Mouse (Mus musculus): ENCODE measurements around the gene Fry.

The Fry gene

DNA sequence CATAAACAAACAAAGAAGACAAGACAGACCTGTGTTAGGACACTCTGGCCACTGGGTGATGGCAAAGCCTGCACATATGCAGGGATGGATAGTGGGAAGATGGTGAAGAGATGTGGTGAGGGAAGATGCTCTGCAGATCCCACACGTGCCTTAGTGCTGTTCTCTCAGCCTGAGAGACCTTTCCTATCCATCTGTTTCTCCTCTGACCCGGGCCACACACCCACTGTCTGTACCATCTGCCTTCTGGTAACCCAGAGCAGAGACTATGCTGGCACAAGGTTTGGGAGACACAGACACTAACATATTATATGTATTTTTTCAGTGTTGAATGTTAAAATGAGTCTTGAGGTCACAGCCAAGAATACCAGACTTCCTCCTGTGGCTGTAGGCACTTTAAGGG, 183.7 kb downstream of the Fry start:
- in situ Hi-C loops (cut with MboI; ENCODE audit: unreplicated experiment in 2 of 2), result loop anchor here in 1 of 2 experiments (10.0 kb wide), 1 partner anchor 127 kb away; no protein-coding TSS in a partner anchor

- in situ Hi-C loops (cut with MboI; ENCODE audit: unreplicated experiment in 2 of 2), result loop anchor here in 1 of 2 experiments (10.0 kb wide), 1 partner anchor 128 kb away; no protein-coding TSS in a partner anchor
These were observed 184.6 kb downstream of the Fry start for GRCm38 (mm10) chr5:150302996-150303395.

DNA sequence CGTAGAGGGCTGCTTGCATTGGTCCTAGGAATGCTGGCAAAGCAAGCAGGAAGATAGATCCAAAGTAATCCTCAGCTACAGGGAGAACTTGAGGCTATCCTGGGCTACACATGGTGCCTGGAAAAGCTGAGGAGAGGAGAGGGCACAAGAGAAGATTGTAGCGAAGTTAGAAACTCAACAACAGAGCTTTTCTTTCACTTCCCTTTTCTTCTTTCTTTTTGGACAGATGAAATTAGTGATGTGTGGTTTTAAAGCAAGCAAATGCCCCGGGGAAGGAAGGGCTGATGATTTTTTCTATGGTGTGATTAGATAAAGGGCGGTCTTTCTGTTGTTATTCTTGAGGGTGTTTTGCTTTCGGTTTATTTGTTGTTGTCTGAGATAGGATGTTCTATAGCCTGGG, 188.1 kb downstream of the Fry start:
- in situ Hi-C loops (cut with MboI; ENCODE audit: unreplicated experiment in 2 of 2), result loop anchor here in 1 of 2 experiments (10.0 kb wide), 1 partner anchor 132 kb away; no protein-coding TSS in a partner anchor

GRCm38 (mm10) chr5:150313229-150313628, 194.8 kb downstream of the Fry start:
- in situ Hi-C loops (cut with MboI; ENCODE audit: unreplicated experiment in 2 of 2), result no loop called here

DNA sequence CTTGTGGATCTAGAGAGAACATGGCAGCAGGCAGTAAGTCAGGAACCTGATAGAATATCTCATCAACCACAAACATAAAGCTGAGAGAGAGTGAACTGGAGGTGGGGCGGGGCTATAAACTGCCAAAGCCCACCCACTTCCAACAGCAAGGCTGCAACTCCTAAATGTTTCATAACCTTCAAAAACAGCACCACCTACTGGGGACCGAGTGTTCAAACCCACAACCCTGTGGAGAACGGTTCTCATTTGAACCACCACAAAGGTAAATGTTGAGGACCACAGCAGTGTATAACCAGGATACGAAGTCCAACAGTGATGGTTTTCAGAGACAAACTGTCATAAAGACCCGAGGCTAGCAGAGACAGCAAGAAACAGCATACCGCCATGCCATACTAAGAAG, 196.1 kb downstream of the Fry start:
- in situ Hi-C loops (cut with MboI; ENCODE audit: unreplicated experiment in 2 of 2), result no loop called here

GRCm38 (mm10) chr5:150325411-150325810, 207.0 kb downstream of the Fry start:
- in situ Hi-C loops (cut with MboI; ENCODE audit: unreplicated experiment in 2 of 2), result no loop called here

DNA sequence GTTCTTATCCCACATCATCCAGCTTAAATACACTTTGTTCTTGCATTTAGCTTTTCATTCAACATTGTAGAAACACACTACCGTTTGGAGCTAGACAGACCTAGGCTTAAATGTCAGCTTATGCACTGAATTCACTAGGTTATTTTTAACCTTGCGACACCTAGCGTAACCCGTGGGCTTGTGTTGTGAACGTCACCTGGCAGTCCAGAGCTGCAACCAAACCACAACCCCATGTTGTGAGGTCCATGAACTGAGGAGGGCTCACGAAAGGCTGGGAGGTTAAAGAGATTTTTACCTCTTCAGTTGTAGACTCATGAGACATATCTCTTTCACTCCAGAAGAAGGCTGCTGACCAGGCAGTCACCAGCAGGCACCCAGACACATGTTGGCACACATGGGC, 210.2 kb downstream of the Fry start:
- in situ Hi-C loops (cut with MboI; ENCODE audit: unreplicated experiment in 2 of 2), result no loop called here

- in situ Hi-C loops (cut with MboI; ENCODE audit: unreplicated experiment in 2 of 2), result no loop called here
These were observed 213.4 kb downstream of the Fry start for GRCm38 (mm10) chr5:150331821-150332220.

DNA sequence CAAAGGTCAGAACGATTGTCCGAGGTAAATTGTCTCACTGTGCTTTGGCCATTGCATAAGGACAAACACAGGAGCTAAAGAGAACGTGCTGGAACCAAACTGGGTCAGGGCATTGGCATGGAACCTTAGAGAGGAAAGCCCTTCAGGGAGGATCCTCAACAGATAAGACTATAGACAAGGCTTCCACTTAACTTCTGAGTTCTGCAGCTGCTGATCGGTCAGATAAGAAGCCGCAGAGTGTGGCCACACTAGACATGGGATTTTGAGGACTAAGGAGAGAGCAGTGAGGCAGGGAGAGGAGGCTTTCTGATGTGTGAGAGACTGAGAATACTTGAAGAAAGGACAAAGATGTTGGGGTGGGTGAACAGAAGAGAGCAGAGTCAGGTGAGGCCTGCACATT, 214.4 kb downstream of the Fry start:
- in situ Hi-C loops (cut with MboI; ENCODE audit: unreplicated experiment in 2 of 2), result no loop called here

GRCm38 (mm10) chr5:150333328-150333731, 214.9 kb downstream of the Fry start:
- in situ Hi-C loops (cut with MboI; ENCODE audit: unreplicated experiment in 2 of 2), result no loop called here

GRCm38 (mm10) chr5:150336451-150336850, 218.0 kb downstream of the Fry start:
- in situ Hi-C loops (cut with MboI; ENCODE audit: unreplicated experiment in 2 of 2), result no loop called here

GRCm38 (mm10) chr5:150337696-150338095, 219.3 kb downstream of the Fry start:
- in situ Hi-C loops (cut with MboI; ENCODE audit: unreplicated experiment in 2 of 2), result no loop called here

DNA sequence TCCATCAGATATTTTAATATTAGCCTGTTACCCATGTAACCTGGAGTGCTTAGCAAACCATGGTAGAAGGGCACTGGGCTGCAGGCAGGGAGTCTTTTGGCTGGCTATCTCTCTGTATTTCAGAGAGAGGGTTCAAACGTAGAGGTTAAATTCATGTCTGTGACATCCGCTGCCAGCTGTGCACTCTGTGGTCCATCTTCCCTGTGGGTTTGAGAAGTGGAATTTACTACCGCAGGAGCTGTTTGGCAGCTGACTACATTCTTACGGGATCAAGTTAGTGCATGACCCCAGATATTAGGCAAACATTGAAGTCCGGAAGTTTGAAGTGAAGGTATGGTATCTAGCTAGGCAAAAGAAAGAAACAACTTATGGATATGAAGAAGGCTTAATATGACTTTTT, 222.5 kb downstream of the Fry start:
- in situ Hi-C loops (cut with MboI; ENCODE audit: unreplicated experiment in 2 of 2), result no loop called here

GRCm38 (mm10) chr5:150342139-150342538, 223.7 kb downstream of the Fry start:
- in situ Hi-C loops (cut with MboI; ENCODE audit: unreplicated experiment in 2 of 2), result no loop called here

DNA sequence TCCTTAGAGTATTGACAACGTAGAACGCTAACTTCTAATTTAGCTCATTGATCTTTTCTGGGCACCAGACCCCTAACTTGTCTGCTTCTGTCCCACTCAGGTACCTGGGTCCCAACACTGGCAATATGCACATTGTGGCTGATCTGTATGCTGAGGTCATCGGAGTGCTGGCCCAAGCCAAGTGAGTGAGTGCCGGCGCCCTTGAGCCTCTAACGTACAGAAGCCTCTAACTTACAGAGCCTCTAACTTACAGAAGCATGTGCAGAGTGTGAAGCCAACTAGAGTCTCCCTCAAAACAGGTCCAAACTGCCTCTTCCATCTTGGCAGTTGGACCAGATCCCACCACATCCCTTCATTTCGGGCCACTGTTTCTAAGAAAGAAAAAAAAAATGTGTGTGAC, 227.5 kb downstream of the Fry start:
- in situ Hi-C loops (cut with MboI; ENCODE audit: unreplicated experiment in 2 of 2), result no loop called here

- in situ Hi-C loops (cut with MboI; ENCODE audit: unreplicated experiment in 2 of 2), result no loop called here
These were observed 227.9 kb downstream of the Fry start for GRCm38 (mm10) chr5:150346378-150346777.

DNA sequence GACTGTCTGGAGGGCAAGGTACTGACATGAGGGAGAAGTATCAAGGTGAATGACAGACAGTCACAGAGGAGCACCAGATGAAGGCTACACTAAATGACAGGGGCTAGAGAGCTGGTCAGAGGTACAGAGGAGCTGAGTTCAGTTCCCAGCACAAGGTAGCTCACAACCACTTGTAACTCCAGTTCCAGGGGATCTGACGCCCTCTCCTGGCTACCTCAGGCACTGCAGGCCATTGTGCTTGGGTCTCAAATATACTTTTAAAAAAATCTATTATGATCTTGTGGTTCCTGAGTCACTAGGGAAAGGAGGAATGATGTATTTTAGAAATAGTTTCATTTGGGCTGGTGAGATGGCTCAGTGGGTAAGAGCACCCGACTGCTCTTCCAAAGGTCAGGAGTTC, 229.4 kb downstream of the Fry start:
- in situ Hi-C loops (cut with MboI; ENCODE audit: unreplicated experiment in 2 of 2), result no loop called here

- in situ Hi-C loops (cut with MboI; ENCODE audit: unreplicated experiment in 2 of 2), result no loop called here
These were observed 229.9 kb downstream of the Fry start for GRCm38 (mm10) chr5:150348302-150348701.

DNA sequence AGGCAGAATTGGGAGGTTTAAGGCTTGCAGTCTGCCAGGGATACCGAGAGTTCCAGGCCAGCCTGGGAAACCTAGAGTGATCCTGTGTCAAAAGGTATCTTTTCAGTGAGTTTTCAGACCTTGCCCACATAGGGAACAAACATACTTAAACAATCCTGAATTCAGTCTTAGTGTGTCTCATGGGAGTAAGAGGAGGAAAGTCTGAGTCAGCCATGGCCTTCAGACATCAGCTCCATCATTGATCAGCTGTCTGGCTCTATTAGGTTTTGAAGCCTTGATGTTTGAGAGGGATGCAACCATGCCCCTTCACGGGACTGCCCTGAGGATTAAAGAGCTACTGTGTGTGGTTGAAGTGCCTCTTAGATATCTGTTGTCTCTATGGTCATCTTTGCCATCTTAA, 232.7 kb downstream of the Fry start:
- in situ Hi-C loops (cut with MboI; ENCODE audit: unreplicated experiment in 2 of 2), result no loop called here

DNA sequence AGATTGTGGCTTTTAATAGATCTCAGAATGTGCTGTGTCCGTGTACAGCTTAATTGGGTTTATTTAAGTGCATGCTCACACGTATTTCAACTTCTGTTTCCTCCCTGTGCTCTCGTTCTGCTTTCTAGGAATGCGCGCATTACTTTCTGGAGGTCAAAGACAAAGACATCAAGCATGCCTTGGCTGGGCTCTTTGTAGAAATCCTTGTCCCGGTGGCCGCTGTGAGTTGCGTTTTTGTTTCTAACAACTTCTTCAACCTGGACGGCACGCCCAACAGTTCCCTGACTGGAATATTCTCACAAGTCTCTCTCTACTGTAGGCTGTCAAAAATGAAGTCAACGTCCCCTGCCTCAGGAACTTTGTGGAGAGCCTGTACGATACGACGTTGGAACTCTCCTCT, 240.2 kb downstream of the Fry start:
- in situ Hi-C loops (cut with MboI; ENCODE audit: unreplicated experiment in 2 of 2), result no loop called here

GRCm38 (mm10) chr5:150362241-150362640, 243.8 kb downstream of the Fry start:
- in situ Hi-C loops (cut with MboI; ENCODE audit: unreplicated experiment in 2 of 2), result no loop called here

- in situ Hi-C loops (cut with MboI; ENCODE audit: unreplicated experiment in 2 of 2), result no loop called here
These were observed 246.2 kb downstream of the Fry start for GRCm38 (mm10) chr5:150364621-150365020.

GRCm38 (mm10) chr5:150367027-150367426, 248.6 kb downstream of the Fry start:
- in situ Hi-C loops (cut with MboI; ENCODE audit: unreplicated experiment in 2 of 2), result no loop called here

Measured in v-Abl transformed pro-B cells (cell line).